Comparison of ENCODE assay signal across 9 mouse cellular contexts in genomic region chrX:12851684-12852083, GRCm38 (mm10).
DNase-seq lines count a peak whose midpoint lies in the region; ATAC-seq and TF ChIP-seq lines count a peak whose summit lies in the region.
"Had no signal": no experiment of that assay in that cellular context is flagged by ENCODE, and none has a peak within 500 bp of the region (broad histone marks: within the 10 kb centered on the region; RNA-seq: fewer than 3 reads in every experiment).

No protein-coding gene starts in this region.

- DNase-seq in cerebellum, adult 2 months: no peak
- no peak for DNase-seq in cerebellum, adult 11-12 months
- DNase-seq in limb, embryonic 11.5 days (ENCODE audit: low spot score): peak; percentile 21
- no peak for DNase-seq in limb, embryonic 10.5 days (ENCODE audit: low spot score)
- peak; percentile 27 for DNase-seq in c-Kit-negative CD71-positive TER-119-positive erythroid progenitor cells, embryonic 14.5 days (ENCODE audit: low read depth, low spot score)
- no peak for DNase-seq in neural tube, embryonic 10.5 days (ENCODE audit: extremely low spot score, low spot score)
- no peak for DNase-seq in embryonic facial prominence, embryonic 10.5 days (ENCODE audit: low spot score)

- no peak overlapping the region for H3K4me3 ChIP-seq in cerebellum, adult 2 months (replicated peaks; ENCODE audit: insufficient read depth, low read depth, low read length)
- no peak overlapping the region for H3K4me3 ChIP-seq in limb, embryonic 11.5 days (ENCODE audit: low read depth, low read length)
- no peak overlapping the region for H3K4me3 ChIP-seq in limb, embryonic 10.5 days
- no peak overlapping the region for H3K4me3 ChIP-seq in embryonic facial prominence, embryonic 10.5 days
- H3K4me3 ChIP-seq: limb, embryonic 13.5 days had no signal

- 78% methylated on average over 4 of the region's 4 CpGs for WGBS in cerebellum, adult 2 months
- 69% methylated on average over 4 of the region's 4 CpGs for WGBS in limb, embryonic 11.5 days
- WGBS in limb, embryonic 10.5 days: 66% methylated on average over 4 of the region's 4 CpGs
- WGBS in embryonic facial prominence, embryonic 10.5 days: 84% methylated on average over 4 of the region's 4 CpGs

- H3K4me2 ChIP-seq in limb, embryonic 11.5 days (ENCODE audit: low read depth, severe bottlenecking): no peak overlapping the region
- H3K4me2 ChIP-seq: limb, embryonic 13.5 days had no signal

- no peak overlapping the region for H3K27ac ChIP-seq in cerebellum, adult 2 months (ENCODE audit: insufficient read depth, low read length)
- H3K27ac ChIP-seq in limb, embryonic 11.5 days (replicated peaks; ENCODE audit: low read depth, low read length): no peak overlapping the region
- no peak overlapping the region for H3K27ac ChIP-seq in limb, embryonic 10.5 days
- H3K27ac ChIP-seq in embryonic facial prominence, embryonic 10.5 days (replicated peaks): no peak overlapping the region
- H3K27ac ChIP-seq: limb, embryonic 13.5 days had no signal

- H3K27me3 ChIP-seq in cerebellum, adult 2 months (ENCODE audit: control insufficient read depth, insufficient read depth, low read length): no peaks in the 10 kb centered on the region
- H3K27me3 ChIP-seq in limb, embryonic 11.5 days (ENCODE audit: control insufficient read depth, insufficient read depth, low read length): no peaks in the 10 kb centered on the region
- H3K27me3 ChIP-seq in limb, embryonic 10.5 days (ENCODE audit: low read depth, poor library complexity, severe bottlenecking): peaks cover 3% of the 10 kb centered on the region; the same call in 1 of the 2 replicates
- 0 out of 2 replicates have a peak, but pooled peaks cover 3% of the 10 kb centered on the region for H3K27me3 ChIP-seq in embryonic facial prominence, embryonic 10.5 days (replicated peaks; ENCODE audit: low read depth, poor library complexity, severe bottlenecking)
- H3K27me3 ChIP-seq: limb, embryonic 13.5 days had no signal

- H3K9ac ChIP-seq in limb, embryonic 11.5 days (ENCODE audit: low read length): no peak overlapping the region
- H3K9ac ChIP-seq: limb, embryonic 13.5 days had no signal

- peak; percentile 23; the same call in 1 of the 2 replicates for TF ChIP-seq CTCF in cerebellum, adult 2 months (IDR thresholded peaks at IDR 0.05; ENCODE audit: borderline replicate concordance, insufficient read depth, low read depth, low read length)

- H3K4me1 ChIP-seq in cerebellum, adult 2 months (ENCODE audit: control insufficient read depth, insufficient read depth, low read length): no peaks in the 10 kb centered on the region
- H3K4me1 ChIP-seq in limb, embryonic 11.5 days (ENCODE audit: control insufficient read depth, insufficient read depth, low read length): no peaks in the 10 kb centered on the region
- H3K4me1 ChIP-seq in limb, embryonic 10.5 days: no peaks in the 10 kb centered on the region
- H3K4me1 ChIP-seq in embryonic facial prominence, embryonic 10.5 days: no peaks in the 10 kb centered on the region
- H3K4me1 ChIP-seq: limb, embryonic 13.5 days had no signal

- no peaks in the 10 kb centered on the region for H3K36me3 ChIP-seq in limb, embryonic 11.5 days (ENCODE audit: control insufficient read depth, insufficient read depth, low read length)
- H3K36me3 ChIP-seq in limb, embryonic 10.5 days: no peaks in the 10 kb centered on the region
- H3K36me3 ChIP-seq in embryonic facial prominence, embryonic 10.5 days (replicated peaks): no peaks in the 10 kb centered on the region
- H3K36me3 ChIP-seq: limb, embryonic 13.5 days had no signal

- H3K9me3 ChIP-seq in limb, embryonic 11.5 days (ENCODE audit: control insufficient read depth, low read length): no peaks in the 10 kb centered on the region
- H3K9me3 ChIP-seq in limb, embryonic 10.5 days (replicated peaks): no peaks in the 10 kb centered on the region
- no peaks in the 10 kb centered on the region for H3K9me3 ChIP-seq in embryonic facial prominence, embryonic 10.5 days
- H3K9me3 ChIP-seq: limb, embryonic 13.5 days had no signal

- no peak for ATAC-seq in limb, embryonic 11.5 days (ENCODE audit: insufficient number of reproducible peaks, low FRiP score, low TSS enrichment, low read depth)
- peak; percentile 73 for ATAC-seq in neutrophil, adult 5-6 weeks (ENCODE audit: extremely low read depth, insufficient number of reproducible peaks, low FRiP score, poor library complexity, severe bottlenecking)

- TF ChIP-seq POLR2A in cerebellum, adult 2 months (IDR thresholded peaks at IDR 0.05; ENCODE audit: borderline replicate concordance, insufficient read depth, low read length): no peak

Comparison
In these comparisons a context has a peak if more than half of its experiments do, and no peak if none do; other contexts are left out.
1. DNase-seq: peak in limb, embryonic 11.5 days (single experiment) and c-Kit-negative CD71-positive TER-119-positive erythroid progenitor cells, embryonic 14.5 days (single experiment); none in cerebellum, adult 2 months (0 of 2), cerebellum, adult 11-12 months (single experiment), limb, embryonic 10.5 days (single experiment), neural tube, embryonic 10.5 days (single experiment) and embryonic facial prominence, embryonic 10.5 days (single experiment).